Mouse (Mus musculus) cerebral cortex, adult 2 months (tissue): Measurements from ENCODE around the gene Olfr874.

Experiments
- WGBS: fragments of 180-500 bp; shearing (Covaris S2); methylation state at CpG from one replicate; pipeline ENCODE4 v1.1.7; 2018; 5-methylcytosine and 5-hydroxymethylcytosine counted together

The Olfr874 gene

GRCm38 (mm10) chr9:37744806-37745205 is at the start of gene Olfr874:
Gene Olfr874, plus strand, starts transcription at chr9:37745106.

GRCm38 (mm10) chr9:37716150-37716549 is 28.8 kb upstream of the Olfr874 start, which contains the start of gene Olfr160:
Gene Olfr160, minus strand, starts transcription at chr9:37716250.
- 80% methylated on average over 1 of the region's 1 CpGs for WGBS

- WGBS = 95% methylated on average over 1 of the region's 1 CpGs
Observed at GRCm38 (mm10) chr9:37734310-37734709, 10.6 kb upstream of the Olfr874 start.

GRCm38 (mm10) chr9:37750319-37751075 is 5.6 kb downstream of the Olfr874 start:
- 16% methylated on average over 7 of the region's 7 CpGs for WGBS

- 46% methylated on average over 2 of the region's 2 CpGs for WGBS
Observed at GRCm38 (mm10) chr9:37751467-37751866, 6.6 kb downstream of the Olfr874 start.

- WGBS = 67% methylated on average over 4 of the region's 4 CpGs
Observed at GRCm38 (mm10) chr9:37752006-37752405, 7.1 kb downstream of the Olfr874 start.

GRCm38 (mm10) chr9:37761728-37762127 is 16.8 kb downstream of the Olfr874 start:
- 52% methylated on average over 2 of the region's 2 CpGs for WGBS

- WGBS = 67% methylated on average over 2 of the region's 2 CpGs
Observed at GRCm38 (mm10) chr9:37762541-37762940, 17.6 kb downstream of the Olfr874 start.

GRCm38 (mm10) chr9:37770661-37771060 is 25.8 kb downstream of the Olfr874 start:
- WGBS = 86% methylated on average over 2 of the region's 2 CpGs

- 55% methylated on average over 2 of the region's 2 CpGs for WGBS
Observed at GRCm38 (mm10) chr9:37771759-37772158, 26.9 kb downstream of the Olfr874 start, which contains the start of gene Olfr875. Gene Olfr875, plus strand, starts transcription at chr9:37771857.

GRCm38 (mm10) chr9:37782766-37783260 is 37.9 kb downstream of the Olfr874 start:
- WGBS = 5% methylated on average over 7 of the region's 7 CpGs

- WGBS = 60% methylated on average over 11 of the region's 15 CpGs
Observed at GRCm38 (mm10) chr9:37783394-37784387, 38.8 kb downstream of the Olfr874 start.

- WGBS = 59% methylated on average over 2 of the region's 2 CpGs
Observed at GRCm38 (mm10) chr9:37786411-37786810, 41.5 kb downstream of the Olfr874 start.
